Mouse (Mus musculus) 3T3-L1 (cell line): ENCODE data around the gene Pink1.

Experiments
- DNase-seq: peaks from one replicate; pipeline ENCODE4 v3.0.0-alpha.2; 2015; ENCODE audit warnings: low read depth, low spot score

The Pink1 gene

GRCm38 (mm10) chr4:138326077-138326695 is at the start of gene Pink1:
Gene Pink1, minus strand, starts transcription at chr4:138326307.
- DNase-seq = peak; percentile 71

GRCm38 (mm10) chr4:138375117-138375516 is 49.0 kb upstream of the Pink1 start:
- DNase-seq = no peak

GRCm38 (mm10) chr4:138370996-138371516 is 44.9 kb upstream of the Pink1 start:
- DNase-seq = peak; percentile 16

- no peak for DNase-seq
Measured at GRCm38 (mm10) chr4:138368498-138369260, 42.6 kb upstream of the Pink1 start.

- peak; percentile 81 for DNase-seq
Measured at GRCm38 (mm10) chr4:138367641-138368497, 41.8 kb upstream of the Pink1 start, which contains the start of gene Cda. Gene Cda, minus strand, starts transcription at chr4:138367992.

GRCm38 (mm10) chr4:138366561-138366960 is 40.5 kb upstream of the Pink1 start:
- DNase-seq = no peak

- DNase-seq = peak; percentile 59
Measured at GRCm38 (mm10) chr4:138363511-138363910, 37.4 kb upstream of the Pink1 start.

GRCm38 (mm10) chr4:138362883-138363282 is 36.8 kb upstream of the Pink1 start:
- peak; percentile 56 for DNase-seq

- no peak for DNase-seq
Measured at GRCm38 (mm10) chr4:138361370-138361821, 35.3 kb upstream of the Pink1 start.

GRCm38 (mm10) chr4:138358176-138358575 is 32.1 kb upstream of the Pink1 start:
- no peak for DNase-seq

GRCm38 (mm10) chr4:138356551-138356950 is 30.4 kb upstream of the Pink1 start:
- peak; percentile 77 for DNase-seq

- DNase-seq = peak; percentile 28
Measured at GRCm38 (mm10) chr4:138356141-138356540, 30.0 kb upstream of the Pink1 start.

GRCm38 (mm10) chr4:138355496-138355895 is 29.4 kb upstream of the Pink1 start:
- DNase-seq = no peak

- DNase-seq = no peak
Measured at GRCm38 (mm10) chr4:138353438-138354171, 27.5 kb upstream of the Pink1 start.

GRCm38 (mm10) chr4:138352692-138353091 is 26.6 kb upstream of the Pink1 start:
- DNase-seq = no peak

- DNase-seq = no peak
Measured at GRCm38 (mm10) chr4:138351821-138352220, 25.7 kb upstream of the Pink1 start.

GRCm38 (mm10) chr4:138348716-138349115 is 22.6 kb upstream of the Pink1 start:
- DNase-seq = no peak

GRCm38 (mm10) chr4:138347280-138347679 is 21.2 kb upstream of the Pink1 start:
- DNase-seq = no peak

GRCm38 (mm10) chr4:138344891-138345545 is 18.9 kb upstream of the Pink1 start:
- peak; percentile 55 for DNase-seq

- peak; percentile 35 for DNase-seq
Measured at GRCm38 (mm10) chr4:138343341-138343837, 17.3 kb upstream of the Pink1 start.
